Mouse (Mus musculus) layer of hippocampus, adult 9-10 months (tissue): ENCODE results near the gene Traf1.

Experiments used
- DNase-seq: peaks from one replicate; pipeline ENCODE4 v3.0.0; 2022; ENCODE audit warnings: low spot score

Traf1 gene

DNA sequence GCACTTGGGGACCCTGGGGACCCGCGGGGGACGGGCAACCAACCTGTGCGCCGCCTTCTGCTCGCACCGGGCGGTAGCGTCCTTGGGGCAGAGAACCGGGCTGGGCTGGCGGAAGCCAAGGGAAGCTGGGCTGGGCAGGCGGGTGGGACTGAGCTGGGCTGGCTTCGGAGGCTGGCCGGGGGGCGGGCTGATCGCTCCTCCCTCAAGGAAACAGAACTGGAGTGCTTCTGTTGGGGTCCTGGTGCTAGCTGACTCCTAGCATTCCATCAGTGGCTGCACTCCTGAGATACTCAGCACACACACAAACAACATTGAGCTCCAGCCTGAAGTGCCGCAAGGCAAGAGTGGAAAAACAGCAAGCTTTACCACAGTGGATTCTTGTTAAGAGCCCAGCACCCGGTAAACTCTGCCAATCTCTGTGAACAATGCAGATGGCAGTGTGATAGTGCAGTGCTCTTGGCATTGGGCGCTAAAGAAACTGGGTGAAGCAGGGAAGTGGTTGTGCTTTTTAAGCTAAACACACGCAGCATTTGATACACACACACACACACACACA is at the start of gene Traf1:
Traf1 (minus strand) TSS at position 292 of the 556 bp plus-strand sequence.
- DNase-seq, result no peak

DNA sequence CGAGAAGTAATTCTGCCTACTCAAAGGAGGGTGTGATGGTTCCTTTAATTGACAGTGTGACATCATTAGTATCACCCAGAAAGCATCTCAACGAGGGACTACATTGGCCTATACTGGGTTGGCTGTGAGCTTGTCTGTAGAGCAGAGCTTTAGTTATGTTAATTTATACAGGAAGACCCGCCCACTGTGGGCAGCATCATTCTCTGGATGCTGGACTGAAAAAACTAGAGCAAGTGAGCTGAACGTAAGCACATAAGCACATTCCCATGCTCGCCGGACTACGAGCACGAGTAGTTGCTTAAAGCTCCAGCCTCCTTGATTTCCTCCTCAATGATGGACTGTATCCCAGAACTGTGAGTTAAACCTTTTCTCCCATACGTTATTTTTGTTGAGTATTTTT is 37.4 kb upstream of the Traf1 start:
- no peak for DNase-seq

DNA sequence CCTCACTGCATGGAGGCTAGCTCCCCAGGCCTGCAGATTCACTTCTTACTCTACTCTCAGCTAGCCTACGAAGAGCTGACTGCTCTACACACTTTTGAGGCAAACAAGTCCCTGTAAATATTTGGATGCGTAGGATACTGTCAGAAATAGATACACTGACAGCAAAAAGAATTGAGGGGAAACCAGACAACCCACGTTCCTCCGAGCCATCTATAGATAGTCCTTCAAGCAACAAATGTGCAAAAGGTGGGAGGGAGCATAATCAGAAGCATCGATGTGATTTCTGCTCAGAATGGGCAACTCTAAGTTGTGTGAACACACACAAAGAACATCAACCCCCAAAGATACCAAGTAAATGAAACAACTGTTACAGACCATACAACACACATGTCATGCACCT is 34.9 kb upstream of the Traf1 start:
- no peak for DNase-seq

DNA sequence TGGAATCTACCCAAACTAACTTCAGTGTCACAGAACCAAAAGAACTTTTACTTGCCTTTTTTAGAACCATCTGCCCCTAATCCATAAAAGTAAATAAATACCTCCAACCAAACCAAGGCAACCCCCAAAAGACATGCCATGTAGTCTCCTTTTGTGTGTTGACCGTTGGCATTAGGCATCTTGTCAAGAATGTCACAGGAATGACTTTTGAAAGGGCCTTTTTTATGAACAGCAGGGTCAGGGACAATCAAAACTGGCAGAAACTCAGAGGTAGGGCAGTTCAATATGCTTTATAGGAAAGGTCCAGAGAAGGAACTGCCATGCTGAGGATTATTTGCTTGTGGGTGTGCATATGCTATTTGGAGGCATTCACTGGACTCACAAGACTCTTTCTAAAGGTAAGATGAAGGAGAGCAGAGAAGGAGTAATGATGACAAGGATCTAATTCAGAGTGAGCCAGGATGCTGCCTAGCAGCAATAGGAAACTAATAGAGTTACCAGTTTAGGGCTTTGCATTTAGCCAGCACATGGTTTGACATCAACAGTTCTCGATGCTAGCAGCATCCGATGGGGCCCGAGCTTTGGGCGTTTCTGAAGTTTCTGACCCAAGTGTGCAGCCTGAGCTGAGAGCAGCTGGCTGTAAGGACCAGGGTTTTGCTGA is 32.3 kb upstream of the Traf1 start:
- DNase-seq, result no peak

DNA sequence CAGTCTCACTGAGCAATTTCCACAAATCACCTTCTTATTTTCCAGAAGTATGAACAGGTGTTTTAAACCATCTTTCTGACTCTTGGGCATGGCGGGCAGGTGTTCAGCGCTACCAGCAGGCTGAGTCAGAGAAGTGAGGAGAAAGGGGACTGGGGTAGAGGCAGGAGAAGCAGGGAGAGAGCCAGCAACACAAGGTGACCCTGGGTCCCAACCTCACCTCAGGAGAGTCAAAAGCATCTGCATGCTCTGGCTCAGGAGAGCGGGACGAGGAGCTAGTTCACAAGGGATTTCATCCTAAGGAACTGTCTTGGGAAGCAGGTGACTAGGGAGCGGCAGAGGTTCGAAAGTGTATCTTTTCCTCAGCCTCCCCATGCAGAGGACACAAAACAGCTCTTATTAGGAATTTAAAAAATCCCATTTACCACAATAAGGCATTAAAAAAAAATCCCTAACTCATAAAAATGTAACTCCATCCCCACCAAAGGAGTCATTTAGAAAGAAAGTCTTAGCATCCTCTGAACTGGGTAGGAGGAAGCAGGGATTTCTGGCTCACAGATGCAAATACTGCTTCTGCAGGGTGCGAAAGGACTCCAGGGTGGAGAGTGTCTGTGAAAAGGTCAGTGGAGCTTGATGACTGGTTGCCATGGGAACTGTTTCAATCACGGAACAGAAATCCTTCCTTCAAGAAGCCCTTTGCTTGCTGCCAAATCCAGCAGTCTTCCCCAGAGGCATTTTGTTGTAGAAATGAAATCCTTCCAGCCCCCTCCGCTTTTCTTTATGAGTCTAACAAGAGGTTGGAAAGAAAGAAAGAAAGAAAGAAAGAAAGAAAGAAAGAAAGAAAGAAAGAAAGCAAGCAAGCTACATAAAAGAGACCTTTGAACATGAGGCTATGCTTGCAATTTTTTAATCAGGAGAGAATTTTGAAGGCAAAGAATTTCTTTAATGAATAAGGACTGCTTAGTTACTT is 31.4 kb upstream of the Traf1 start:
- no peak for DNase-seq

DNA sequence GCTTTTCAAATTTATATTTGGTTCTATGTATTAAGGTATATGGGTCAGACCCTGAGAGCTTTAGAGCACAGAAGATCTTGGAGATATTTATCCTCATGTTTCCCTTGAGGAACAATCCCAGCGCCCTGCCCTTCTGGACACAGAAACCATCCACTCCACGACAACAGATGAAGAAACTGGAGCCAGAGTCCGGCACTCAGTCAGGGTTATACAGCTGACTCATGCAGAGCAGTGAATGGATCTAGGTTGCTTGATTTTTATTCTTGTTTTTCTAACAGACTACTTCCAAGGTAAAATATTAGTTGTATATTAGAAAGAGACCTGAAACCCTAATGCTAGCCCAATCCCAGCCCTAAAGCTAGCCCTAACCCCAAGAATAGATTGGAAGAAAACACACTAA is 30.4 kb upstream of the Traf1 start:
- DNase-seq, result no peak

DNA sequence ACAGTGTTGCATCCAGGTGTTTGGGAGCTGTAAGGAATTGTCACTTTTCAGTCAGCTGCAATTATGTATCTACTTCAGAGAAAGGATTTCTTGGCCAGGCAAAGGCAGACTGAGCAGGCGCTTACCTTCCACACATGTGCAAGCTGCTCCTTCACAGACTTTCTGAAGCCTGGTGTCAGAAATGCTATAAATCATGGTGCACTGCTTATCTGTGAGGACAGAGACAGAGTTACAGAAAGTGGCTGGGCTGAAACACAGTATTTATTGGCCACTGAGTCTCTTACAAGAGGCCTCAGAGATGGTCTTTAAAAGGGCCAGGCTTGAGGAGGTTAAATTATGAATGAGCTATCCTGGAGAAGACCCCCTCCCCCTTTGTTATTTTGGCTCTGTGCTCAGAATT is 28.2 kb upstream of the Traf1 start:
- DNase-seq, result no peak

DNA sequence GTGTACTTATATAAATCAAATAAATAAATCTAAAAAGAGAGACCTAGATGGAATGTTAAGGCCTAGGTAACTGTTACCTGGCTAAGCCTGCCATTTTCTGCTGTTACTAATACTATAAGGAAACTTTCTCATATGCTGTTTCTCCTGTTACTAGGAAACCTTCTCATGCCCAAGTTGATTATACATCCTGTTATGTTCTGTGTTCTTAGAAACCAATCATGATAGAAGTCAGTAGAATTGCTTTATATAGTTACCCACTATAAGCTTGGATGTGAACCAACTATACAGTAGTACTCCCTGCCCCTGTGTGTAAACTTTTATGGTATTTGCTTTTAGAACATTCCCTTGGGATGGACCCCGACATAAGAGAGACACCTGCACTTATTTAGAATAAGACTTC is 26.0 kb upstream of the Traf1 start:
- no peak for DNase-seq

DNA sequence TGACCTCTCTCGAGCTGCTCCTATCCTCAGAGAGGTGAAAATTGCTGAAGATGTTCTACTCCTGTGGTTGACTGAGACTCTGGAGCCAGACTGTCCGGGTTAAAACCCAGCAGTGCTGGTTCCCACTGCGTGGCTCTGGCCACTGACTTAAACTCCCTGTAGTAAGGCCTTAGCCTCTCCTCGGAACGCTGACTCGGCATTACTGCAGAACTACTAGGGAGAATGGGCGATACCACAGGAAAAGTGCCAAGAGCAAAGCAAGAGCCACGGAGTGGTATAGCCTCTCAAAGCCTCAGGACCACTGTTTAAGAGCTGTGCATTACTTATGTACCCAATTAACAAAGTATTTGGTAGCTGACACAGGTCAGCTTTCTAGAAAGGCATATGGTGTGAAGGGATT is 23.3 kb upstream of the Traf1 start:
- no peak for DNase-seq

DNA sequence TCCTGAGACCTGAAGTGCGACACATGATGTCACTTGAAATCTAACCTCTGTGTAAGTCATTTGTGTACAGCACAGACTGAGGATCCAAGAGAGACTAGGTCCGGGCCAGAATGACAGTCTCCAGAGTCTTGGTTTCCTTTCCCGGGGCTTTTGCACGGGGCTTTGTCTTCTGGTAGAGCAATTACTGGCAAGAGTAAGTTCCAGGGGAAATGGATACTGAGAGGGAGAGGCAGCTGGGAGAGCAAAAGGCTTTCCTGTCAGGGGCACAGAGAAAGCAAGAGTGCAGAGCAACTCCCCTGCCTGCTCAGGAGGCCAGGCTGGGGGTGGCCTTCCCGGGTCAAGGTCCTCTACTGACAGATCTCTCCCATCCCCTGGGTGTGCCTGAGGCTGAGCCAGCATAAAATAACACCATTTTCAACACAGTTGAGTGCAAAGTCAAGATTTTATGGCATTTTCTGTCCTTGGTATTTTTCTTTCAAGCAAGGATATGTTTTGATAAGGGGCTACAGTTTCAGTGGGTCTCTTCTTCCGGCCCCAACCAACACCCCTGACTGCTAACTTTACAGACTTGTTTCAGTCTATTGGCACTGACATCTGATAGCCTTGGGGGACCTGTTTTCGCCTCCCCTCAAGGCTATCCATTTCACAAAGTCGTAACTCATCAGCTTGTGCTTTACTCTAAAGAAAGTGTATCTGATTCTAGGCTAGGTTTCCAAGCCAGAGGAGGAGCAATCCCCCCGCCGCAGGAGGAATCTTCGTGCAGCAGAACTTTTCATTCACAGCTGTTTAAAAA is 21.5 kb upstream of the Traf1 start:
- DNase-seq, result no peak

DNA sequence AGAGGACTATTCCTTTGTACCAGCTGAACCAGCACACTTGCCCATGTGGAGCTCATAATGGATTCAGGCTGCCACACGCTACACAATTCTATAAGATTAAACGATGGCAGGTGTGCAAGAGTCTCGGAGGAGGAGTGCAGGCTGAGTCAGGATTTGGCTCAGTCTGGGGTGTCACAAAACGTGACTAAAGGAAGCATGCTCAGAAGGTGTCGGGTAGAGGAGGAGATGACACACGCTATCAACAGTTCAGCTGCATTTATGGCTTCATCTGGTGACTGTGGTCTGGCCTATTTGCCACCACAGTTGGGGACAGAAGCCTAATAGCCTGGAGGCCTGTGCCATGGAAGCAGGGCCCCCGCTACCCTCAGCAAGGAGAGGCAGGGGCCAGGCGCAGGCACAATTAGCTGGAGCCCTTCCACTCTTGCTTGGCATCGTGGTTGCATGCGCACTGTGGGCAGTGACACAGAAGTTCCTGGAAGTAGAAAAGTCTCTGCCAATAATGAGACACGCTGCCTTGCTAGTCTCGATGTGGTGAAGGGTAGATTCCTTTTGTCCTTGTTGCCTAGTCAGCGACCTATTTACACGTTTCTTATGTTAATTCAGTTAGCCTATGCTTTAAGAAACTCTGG is 20.6 kb upstream of the Traf1 start:
- DNase-seq, result no peak

DNA sequence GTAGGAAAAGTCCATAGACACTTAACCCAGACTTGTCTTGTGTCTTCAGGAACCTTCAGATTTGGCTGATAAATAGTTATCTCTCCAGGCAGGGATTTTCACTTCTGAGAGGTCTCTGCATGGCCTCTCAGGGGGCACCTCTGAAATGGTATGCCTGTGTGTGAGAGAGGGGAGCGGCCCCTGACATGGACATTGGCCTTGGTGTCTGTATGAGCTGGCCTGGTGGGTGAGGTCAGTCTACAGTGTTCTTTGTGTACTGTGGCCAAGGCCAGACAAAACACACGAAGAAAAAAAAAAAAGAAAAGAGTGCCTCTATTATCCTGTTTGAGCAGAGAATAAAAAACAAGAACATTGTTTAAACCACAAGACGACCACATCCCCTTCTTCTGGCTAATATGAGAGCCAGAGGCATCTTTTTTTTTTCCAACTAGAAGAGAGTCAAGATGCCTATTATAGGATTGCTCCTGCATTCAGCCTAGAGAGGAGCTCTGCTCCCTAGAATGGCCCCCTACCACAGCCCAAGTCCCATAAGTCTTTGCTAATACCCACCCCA is 18.0 kb upstream of the Traf1 start:
- DNase-seq, result no peak

DNA sequence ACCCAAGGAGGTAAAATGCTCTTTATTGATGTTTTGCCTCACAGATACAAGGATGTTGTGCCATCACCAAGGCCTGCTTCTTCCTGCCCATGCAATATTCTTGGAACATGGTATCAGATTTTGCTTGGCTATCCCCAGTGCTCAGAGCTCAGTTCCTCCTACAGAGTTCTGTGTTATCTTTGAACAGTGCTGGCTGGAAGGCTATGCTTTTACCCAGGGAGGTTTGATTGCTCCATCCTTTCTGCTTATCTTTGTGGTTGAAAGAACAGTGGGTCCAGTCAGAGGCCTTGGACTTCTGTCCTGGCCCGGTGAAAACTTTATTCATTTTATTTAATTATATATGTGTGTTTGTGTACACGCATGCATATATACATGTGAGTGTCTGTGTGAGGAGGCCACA is 16.7 kb upstream of the Traf1 start:
- DNase-seq, result no peak

DNA sequence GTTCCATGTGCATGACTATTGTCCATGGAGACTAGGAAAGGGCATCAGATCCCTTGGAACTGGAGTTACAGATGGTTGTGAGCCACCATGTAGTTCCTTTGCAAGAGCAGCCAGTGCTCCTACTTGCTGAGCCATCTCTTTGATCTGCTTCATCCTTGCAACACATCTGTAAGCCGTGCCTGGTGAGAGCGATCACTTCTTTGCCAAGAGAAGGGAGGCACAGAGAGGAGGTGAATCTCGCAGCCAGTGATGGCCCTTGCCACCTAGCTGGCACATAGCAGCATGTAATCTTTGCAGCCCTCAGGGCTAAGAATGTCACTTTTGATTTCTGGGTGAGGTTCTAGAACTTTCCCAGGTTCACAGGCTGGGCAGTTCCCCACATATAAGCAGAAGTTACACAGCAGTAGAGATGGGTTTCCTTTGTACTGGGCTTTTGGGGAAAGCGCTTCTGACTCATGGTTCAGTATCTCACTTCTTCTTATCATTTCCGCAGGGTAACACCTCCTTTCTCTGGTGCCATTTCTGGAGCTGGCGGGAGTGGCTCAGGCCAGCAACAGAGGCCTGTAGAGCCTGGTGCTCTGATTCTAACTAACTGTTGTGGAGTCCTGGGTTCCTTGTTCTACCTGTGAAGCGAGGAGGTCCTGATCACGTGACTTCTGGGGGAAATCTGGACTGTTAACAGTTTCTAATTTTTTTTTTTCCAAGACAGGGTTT is 15.5 kb upstream of the Traf1 start:
- no peak for DNase-seq

DNA sequence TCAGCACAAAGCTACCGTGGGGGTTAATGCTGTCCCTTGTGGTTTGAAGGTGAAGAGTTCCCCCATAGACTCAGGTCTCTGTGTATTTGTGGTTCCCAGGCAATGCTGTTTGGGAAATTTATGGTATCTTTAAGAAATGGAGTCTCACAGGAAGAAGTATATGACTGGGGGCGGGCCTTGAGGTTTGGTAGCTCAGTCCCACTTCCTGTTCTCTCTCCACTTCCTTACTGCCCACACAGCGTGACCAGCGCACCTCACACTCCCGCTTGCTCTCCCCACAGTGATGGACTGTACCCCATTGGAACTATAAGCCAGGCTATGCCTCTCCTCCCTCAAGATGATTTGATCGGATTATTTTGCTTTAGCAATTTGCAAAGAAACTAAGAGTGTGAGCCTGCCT is 14.9 kb upstream of the Traf1 start:
- DNase-seq, result no peak

DNA sequence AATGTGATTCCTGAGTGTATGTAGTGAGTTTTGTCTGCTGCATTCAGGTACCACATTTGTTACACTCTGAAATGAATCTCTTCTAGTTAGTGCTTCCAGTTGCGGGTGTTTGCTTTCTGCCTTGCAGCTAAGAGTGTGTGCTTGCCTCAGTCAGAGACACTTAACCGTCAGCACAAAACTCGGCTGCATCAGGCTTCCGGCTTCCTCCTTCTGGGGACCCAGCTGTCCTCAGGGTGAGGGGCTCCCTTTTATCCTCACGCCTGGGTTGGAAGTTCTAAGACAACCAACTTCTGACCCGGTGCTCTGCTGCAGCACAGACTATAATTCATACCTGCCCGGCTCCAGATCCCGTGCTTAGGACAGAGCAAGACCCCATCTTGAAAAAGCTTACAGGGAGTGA is 11.5 kb upstream of the Traf1 start:
- DNase-seq, result no peak

DNA sequence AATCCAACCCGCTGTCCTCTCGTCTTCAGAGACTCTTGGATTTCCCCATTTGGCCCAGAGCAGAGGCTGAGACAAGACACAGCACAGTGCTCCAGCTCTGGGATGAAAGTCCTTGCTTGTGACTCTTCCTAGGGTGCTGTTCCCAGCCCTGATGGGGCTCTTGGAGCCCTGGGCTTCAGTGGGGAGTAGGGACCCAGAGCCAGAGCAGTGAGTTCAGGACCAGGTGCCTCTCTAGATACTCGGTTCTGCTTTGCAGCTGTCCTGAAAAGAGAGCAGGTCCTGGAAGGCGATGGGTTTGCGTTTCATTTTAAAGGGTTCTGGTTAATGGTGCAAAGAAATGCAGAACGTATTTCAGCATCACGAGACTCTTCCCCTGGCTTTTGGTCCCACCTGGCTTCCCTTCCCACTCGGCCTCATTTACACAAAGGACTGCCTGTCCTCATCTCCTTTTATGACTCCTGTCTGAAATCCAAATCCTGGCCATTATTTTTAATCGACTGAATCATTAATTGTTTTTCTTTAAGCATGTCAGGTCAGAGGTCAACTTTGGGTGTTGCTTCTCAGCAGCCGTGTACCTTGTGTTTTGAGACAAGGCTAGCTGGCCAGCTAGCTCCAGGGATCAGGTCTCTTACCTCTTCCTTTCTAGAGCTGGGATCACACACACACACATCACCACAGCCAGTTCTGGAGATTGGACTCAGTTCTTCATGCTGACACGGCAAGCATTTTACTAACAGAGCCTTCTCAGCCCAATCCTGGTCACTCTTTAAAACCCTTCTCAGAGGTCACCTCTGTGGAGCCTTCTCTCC is 9.7 kb upstream of the Traf1 start:
- no peak for DNase-seq

DNA sequence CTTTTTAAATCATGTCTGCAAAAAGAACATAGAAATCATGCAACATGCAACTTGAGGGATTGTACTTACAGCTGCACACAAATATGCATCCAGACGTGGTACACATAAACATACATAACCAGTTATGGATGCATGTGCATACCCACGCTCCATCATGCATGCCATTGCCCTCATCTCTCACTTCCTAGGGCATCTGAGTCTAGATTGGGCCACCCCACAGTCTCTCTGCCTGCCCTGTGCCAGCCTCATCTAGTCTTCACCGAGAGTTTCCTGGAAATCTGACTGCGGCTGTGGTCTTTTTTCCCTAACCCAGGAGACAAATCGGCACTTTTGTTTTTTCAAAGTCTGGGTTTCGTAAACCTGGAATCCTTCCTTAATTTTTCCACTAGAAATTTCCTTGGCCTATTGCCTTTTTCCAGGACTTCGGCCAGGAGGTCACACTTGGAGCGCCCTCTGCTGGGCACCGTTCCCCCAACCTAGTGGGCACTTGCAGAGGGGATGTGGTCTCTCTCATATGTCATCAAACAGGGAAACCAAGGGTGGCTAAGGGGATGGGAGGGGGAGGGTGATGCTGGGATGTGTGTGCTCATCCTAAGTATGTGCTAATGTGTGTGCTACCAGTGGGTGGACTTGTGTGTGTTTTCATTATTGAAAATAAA is 8.6 kb upstream of the Traf1 start:
- no peak for DNase-seq

DNA sequence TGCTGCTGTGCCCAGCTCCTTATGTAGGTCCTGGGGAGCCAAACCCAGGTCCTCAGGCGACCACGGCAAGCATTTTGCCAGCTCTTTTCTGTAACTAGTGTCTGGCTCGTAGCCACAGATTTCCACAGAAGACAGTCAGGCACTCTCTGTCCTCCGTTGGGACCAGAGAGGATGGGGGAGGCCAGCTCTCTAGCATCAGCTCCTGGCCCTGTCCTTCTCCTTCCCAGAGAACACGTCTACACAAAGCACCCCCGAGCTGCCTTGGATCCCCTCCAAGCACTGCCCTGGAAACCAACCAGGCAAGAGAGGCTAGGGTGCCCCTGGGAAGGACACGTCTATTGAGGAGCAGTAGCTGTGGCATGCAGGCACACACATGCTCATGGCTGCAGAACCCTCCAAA is 7.6 kb upstream of the Traf1 start:
- no peak for DNase-seq
